7 mouse cellular contexts compared by ENCODE assay signal in the genomic region with DNA sequence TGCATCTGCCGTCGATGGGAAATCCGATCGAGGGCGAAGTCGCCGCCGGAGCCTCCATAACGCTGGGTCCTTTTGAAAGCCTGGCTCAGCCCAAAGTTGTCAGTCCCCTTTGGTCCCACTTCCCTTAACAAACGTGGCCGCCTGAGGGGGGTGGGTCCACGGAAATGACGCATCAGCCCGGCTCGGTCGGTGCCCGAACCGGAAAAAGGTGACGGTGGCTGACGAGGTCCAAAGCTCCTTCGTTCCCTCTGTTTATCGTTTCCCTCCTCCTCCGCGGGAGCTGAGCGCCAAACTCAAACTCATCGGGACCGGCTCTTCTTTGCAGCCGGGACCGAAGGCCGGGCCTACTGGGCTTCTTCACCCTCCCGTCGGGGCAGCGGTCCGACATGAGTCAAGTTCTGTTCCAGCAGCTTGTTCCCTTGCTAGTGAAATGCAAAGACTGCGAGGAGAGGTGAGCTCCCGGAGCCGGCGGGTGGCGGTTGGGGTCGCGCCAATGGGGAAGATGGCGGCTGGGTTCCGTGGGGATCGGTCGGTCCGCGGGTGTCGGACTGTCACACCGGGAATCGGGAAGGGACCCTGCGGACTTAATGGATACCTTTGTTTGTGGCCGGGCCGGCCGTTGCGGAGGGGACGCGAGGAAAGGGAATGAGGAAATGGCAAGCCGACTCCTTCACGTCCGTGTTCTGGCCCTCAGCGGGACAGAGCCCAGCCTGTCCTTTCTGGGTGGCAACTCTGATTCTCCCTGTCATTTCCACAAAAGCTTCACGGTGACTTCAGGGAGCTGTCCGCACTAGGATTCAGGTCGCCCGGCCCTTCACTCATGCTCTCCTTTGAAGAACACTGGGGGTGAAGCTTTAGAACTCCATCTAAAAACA. TPM values are rescaled to one million over a fixed set of nuclear protein-coding genes. Genes with fewer than 3 reads are reported as not detected.
DNase-seq lines count a peak whose midpoint lies in the region; ATAC-seq and TF ChIP-seq lines count a peak whose summit lies in the region.

A gene (plus strand): TSS at position 255 of the 875 bp plus-strand sequence.

- peak within 1 kb of the TSS; percentile 75 for H3K4me2 ChIP-seq in intestine, postnatal 0 days (replicated peaks; ENCODE audit: low read depth)
- H3K4me2 ChIP-seq in midbrain, embryonic 12.5 days (replicated peaks), result peak within 1 kb of the TSS; percentile 77

- no peaks in the 10 kb centered on the region for H3K9me3 ChIP-seq in embryonic facial prominence, embryonic 10.5 days
- no peaks in the 10 kb centered on the region for H3K9me3 ChIP-seq in intestine, postnatal 0 days (ENCODE audit: control insufficient read depth)
- no peaks in the 10 kb centered on the region for H3K9me3 ChIP-seq in midbrain, embryonic 12.5 days

- H3K27ac ChIP-seq in embryonic facial prominence, embryonic 10.5 days (replicated peaks), result peak within 1 kb of the TSS; percentile 95
- peak within 1 kb of the TSS; percentile 73 for H3K27ac ChIP-seq in intestine, postnatal 0 days (ENCODE audit: low read depth, low read length)
- peak within 1 kb of the TSS; percentile 83 for H3K27ac ChIP-seq in midbrain, embryonic 12.5 days (replicated peaks)
- H3K27ac ChIP-seq in small intestine, adult 2 months (ENCODE audit: insufficient read depth, low read depth, low read length), result peak within 1 kb of the TSS; percentile 55

- intact Hi-C loops in left cerebral cortex, postnatal 4 days (cut with DNase I), result loop anchor here (5.0 kb wide), 1 partner anchor 157 kb away; no protein-coding TSS in a partner anchor

- peak; percentile 99 for DNase-seq in adrenal gland, postnatal 10 days
- peak; percentile 98 for DNase-seq in embryonic facial prominence, embryonic 10.5 days (ENCODE audit: low spot score)
- peak; percentile 79 for DNase-seq in gonadal fat pad, adult 2 months (ENCODE audit: low read depth)
- peak; percentile 99 for DNase-seq in left cerebral cortex, postnatal 4 days

- H3K36me3 ChIP-seq in embryonic facial prominence, embryonic 10.5 days (replicated peaks), result peaks cover 32% of the 10 kb centered on the region
- peaks cover 15% of the 10 kb centered on the region for H3K36me3 ChIP-seq in intestine, postnatal 0 days (ENCODE audit: control insufficient read depth, insufficient read depth)
- peaks cover 20% of the 10 kb centered on the region for H3K36me3 ChIP-seq in midbrain, embryonic 12.5 days
- H3K36me3 ChIP-seq in small intestine, adult 2 months (ENCODE audit: control insufficient read depth, insufficient read depth, low read length), result peaks cover 9% of the 10 kb centered on the region

- TF ChIP-seq CTCF in intestine, postnatal 0 days (IDR thresholded peaks at IDR 0.05; ENCODE audit: low read depth), result no peak
- TF ChIP-seq CTCF in small intestine, adult 2 months (IDR thresholded peaks at IDR 0.05; ENCODE audit: extremely low read depth, insufficient read length, insufficient replicate concordance, low read depth, low read length), result no peak

- H3K27me3 ChIP-seq in embryonic facial prominence, embryonic 10.5 days (replicated peaks; ENCODE audit: low read depth, poor library complexity, severe bottlenecking), result no peaks in the 10 kb centered on the region
- no peaks in the 10 kb centered on the region for H3K27me3 ChIP-seq in intestine, postnatal 0 days (replicated peaks; ENCODE audit: control insufficient read depth, insufficient read depth, low read length)
- H3K27me3 ChIP-seq in midbrain, embryonic 12.5 days, result no peaks in the 10 kb centered on the region
- H3K27me3 ChIP-seq in small intestine, adult 2 months (ENCODE audit: control insufficient read depth, insufficient read depth, low read length), result no peaks in the 10 kb centered on the region

- ATAC-seq in intestine, postnatal 0 days, result peak; percentile 95
- ATAC-seq in midbrain, embryonic 12.5 days (ENCODE audit: low FRiP score, low read depth), result peak; percentile 97

- H3K4me1 ChIP-seq in embryonic facial prominence, embryonic 10.5 days, result peaks cover 14% of the 10 kb centered on the region
- H3K4me1 ChIP-seq in intestine, postnatal 0 days (replicated peaks; ENCODE audit: control insufficient read depth, insufficient read depth, low read length), result no peaks in the 10 kb centered on the region
- H3K4me1 ChIP-seq in midbrain, embryonic 12.5 days, result peaks cover 10% of the 10 kb centered on the region; the same call in 1 of the 2 replicates
- H3K4me1 ChIP-seq in small intestine, adult 2 months (ENCODE audit: control insufficient read depth, insufficient read depth, insufficient read length, low read length), result peaks cover 2% of the 10 kb centered on the region; the same call in 1 of the 2 replicates

- H3K4me3 ChIP-seq in embryonic facial prominence, embryonic 10.5 days, result peak within 1 kb of the TSS; percentile 81
- H3K4me3 ChIP-seq in intestine, postnatal 0 days (ENCODE audit: low read depth, low read length), result peak within 1 kb of the TSS; percentile 84
- H3K4me3 ChIP-seq in midbrain, embryonic 12.5 days, result peak within 1 kb of the TSS; percentile 79
- H3K4me3 ChIP-seq in small intestine, adult 2 months (ENCODE audit: low read depth, low read length), result peak within 1 kb of the TSS; percentile 87

- TF ChIP-seq POLR2A in small intestine, adult 2 months (IDR thresholded peaks at IDR 0.05; ENCODE audit: low read depth, low read length), result no peak; the same call in 1 of the 2 replicates

- H3K9ac ChIP-seq in intestine, postnatal 0 days (ENCODE audit: low read depth, low read length), result peak within 1 kb of the TSS; percentile 78
- H3K9ac ChIP-seq in midbrain, embryonic 12.5 days (replicated peaks), result peak within 1 kb of the TSS; percentile 77

- WGBS in embryonic facial prominence, embryonic 10.5 days, result under 1% methylated on average over 65 of the region's 65 CpGs
- under 1% methylated on average over 65 of the region's 65 CpGs for WGBS in intestine, postnatal 0 days
- WGBS in midbrain, embryonic 12.5 days, result under 1% methylated on average over 65 of the region's 65 CpGs
- WGBS in small intestine, adult 2 months, result under 1% methylated on average over 65 of the region's 65 CpGs

RNA-seq across cellular contexts. Expression of the gene that starts here (rescaled TPM):
- total RNA-seq in adrenal gland, postnatal 10 days (2021), result 1 to 10 TPM; 4.5 to 6.6 TPM
- 38.5 and 39.6 TPM in 2 replicates for polyA plus RNA-seq in embryonic facial prominence, embryonic 10.5 days (2016; fragmentation: Nextera tagmentation; extraction: Ambion mirVana)
- 0.90 and 1.1 TPM in 2 replicates for polyA plus RNA-seq in gonadal fat pad, adult 2 months (2012; rRNA removed)
- 4.1 TPM in 2 replicates for polyA plus RNA-seq in intestine, postnatal 0 days (2015; fragmentation: Nextera tagmentation; extraction: Ambion mirVana)
- 10 to 100 TPM; 11.5 to 12.3 TPM for total RNA-seq in left cerebral cortex, postnatal 4 days (2021)
- polyA plus RNA-seq in midbrain, embryonic 12.5 days (2016; fragmentation: Nextera tagmentation; extraction: Ambion mirVana), result 37.5 and 37.6 TPM in 2 replicates
- 0.11 and 1.2 TPM in 2 replicates for polyA plus RNA-seq in small intestine, adult 2 months (2012; rRNA removed)

Comparison
In these comparisons a context has a peak if more than half of its experiments do, and no peak if none do; other contexts are left out.
1. Peak in every context shown above with its lines: DNase-seq, ATAC-seq, H3K4me3 ChIP-seq and H3K27ac ChIP-seq.